Mouse (Mus musculus) kidney, adult 2 months (tissue): ENCODE data around the gene Gm10300.

Experiments used
- CTCF ChIP-seq: fragments of 200-500 bp; conservative IDR thresholded peaks from 2 replicates; pipeline ENCODE4 v1.5.1; 2011; ENCODE audit warnings: low read depth, mild to moderate bottlenecking, control low read depth, low read length, moderate library complexity, mixed read lengths; ENCODE audit not compliant: insufficient read depth, insufficient read length
- POLR2A ChIP-seq: fragments of 200-500 bp; IDR thresholded peaks from one replicate; pipeline ENCODE4 v1.6.1; 2011; ENCODE audit warnings: low read depth, low read length, control low read depth

DNA sequence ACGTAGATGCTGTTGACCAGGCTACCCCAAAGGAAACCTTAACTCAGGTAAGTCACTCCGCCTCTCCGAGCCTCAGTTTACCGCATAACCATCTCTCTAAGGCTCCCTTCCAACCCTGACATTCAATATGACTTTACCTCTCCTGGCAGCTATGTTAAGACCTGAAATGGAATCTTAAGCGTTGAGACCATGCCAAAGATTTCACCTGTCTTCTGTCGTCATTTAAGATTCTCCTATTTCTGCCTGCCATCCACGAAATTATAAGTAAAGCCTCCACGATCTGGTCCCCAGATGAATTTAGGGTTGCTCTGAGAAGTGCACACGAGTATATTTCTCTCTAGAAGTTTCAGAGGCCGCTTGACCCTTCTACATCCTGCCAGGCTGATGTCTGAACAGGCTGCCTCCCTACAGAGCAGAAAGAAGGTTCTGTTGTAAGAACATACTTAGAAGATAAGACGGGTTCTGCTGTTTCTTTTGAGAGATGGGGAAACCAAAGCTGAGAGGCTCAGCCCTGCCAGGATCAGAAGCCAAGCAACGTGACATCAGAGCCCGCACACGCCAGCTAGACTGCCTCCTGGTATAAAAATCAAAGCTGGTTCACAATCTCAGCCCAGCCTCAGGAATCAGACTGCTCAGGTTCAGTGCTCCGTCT is 24.8 kb upstream of the Gm10300 start:
- TF ChIP-seq CTCF: no peak
- TF ChIP-seq POLR2A: no peak
